Mouse (Mus musculus): ENCODE results near the gene Add1. TPM values are rescaled to one million over a fixed set of nuclear protein-coding genes. Genes with fewer than 3 reads are reported as not detected.

The Add1 gene
- polyA plus RNA-seq, 1 experiment: 163 TPM

- Histone ChIP-seq H3K4me3 (replicated peaks; ENCODE audit: control insufficient read depth, low read depth, low read length) (peak within 1 kb of the TSS; percentile 92), H3K4me1 (ENCODE audit: control insufficient read depth, insufficient read depth, low read length) (peaks cover 8% of the 10 kb centered on the region; the same call in 1 of the 2 replicates), H3K27ac (ENCODE audit: control insufficient read depth, insufficient read depth, low read depth, low read length, poor library complexity) (peak within 1 kb of the TSS; percentile 65)
- under 1% methylated on average over 48 of the region's 48 CpGs for WGBS
- TF ChIP-seq POLR2A (IDR thresholded peaks at IDR 0.05; ENCODE audit: borderline replicate concordance, control insufficient read depth, low read depth, low read length): peak; percentile 72
- peak; percentile 40; the same call in 1 of the 2 replicates for TF ChIP-seq CTCF (IDR thresholded peaks at IDR 0.05; ENCODE audit: control insufficient read depth, insufficient read depth, low read length)
These were observed 63.2 kb downstream of the Add1 start, which contains the start of gene Mfsd10 for GRCm38 (mm10) chr5:34636481-34637287. Gene Mfsd10 (minus strand): TSS chr5:34637212.

- H3K4me1 ChIP-seq (ENCODE audit: control insufficient read depth, insufficient read depth, low read length): peaks cover 8% of the 10 kb centered on the region; the same call in 1 of the 2 replicates
- no peak overlapping the region for H3K4me3 ChIP-seq (replicated peaks; ENCODE audit: control insufficient read depth, low read depth, low read length)
- 36% methylated on average over 7 of the region's 7 CpGs for WGBS
- H3K27ac ChIP-seq (ENCODE audit: control insufficient read depth, insufficient read depth, low read depth, low read length, poor library complexity): no peak overlapping the region; the same call in 1 of the 2 replicates
- TF ChIP-seq POLR2A (IDR thresholded peaks at IDR 0.05; ENCODE audit: borderline replicate concordance, control insufficient read depth, low read depth, low read length): no peak
- TF ChIP-seq CTCF (IDR thresholded peaks at IDR 0.05; ENCODE audit: control insufficient read depth, insufficient read depth, low read length): no peak
These were observed 64.2 kb downstream of the Add1 start for GRCm38 (mm10) chr5:34637591-34638156.

GRCm38 (mm10) chr5:34641991-34642390, 68.5 kb downstream of the Add1 start:
- Histone ChIP-seq H3K4me1 (ENCODE audit: control insufficient read depth, insufficient read depth, low read length) (peaks cover 5% of the 10 kb centered on the region; the same call in 1 of the 2 replicates), H3K27ac (ENCODE audit: control insufficient read depth, insufficient read depth, low read depth, low read length, poor library complexity) (no peak overlapping the region), H3K4me3 (replicated peaks; ENCODE audit: control insufficient read depth, low read depth, low read length) (no peak overlapping the region)
- 84% methylated on average over 3 of the region's 3 CpGs for WGBS
- no peak for TF ChIP-seq CTCF (IDR thresholded peaks at IDR 0.05; ENCODE audit: control insufficient read depth, insufficient read depth, low read length)
- TF ChIP-seq POLR2A (IDR thresholded peaks at IDR 0.05; ENCODE audit: borderline replicate concordance, control insufficient read depth, low read depth, low read length): no peak

- 59% methylated on average over 5 of the region's 5 CpGs for WGBS
- no peak overlapping the region for H3K27ac ChIP-seq (ENCODE audit: control insufficient read depth, insufficient read depth, low read depth, low read length, poor library complexity)
- TF ChIP-seq CTCF (IDR thresholded peaks at IDR 0.05; ENCODE audit: control insufficient read depth, insufficient read depth, low read length): peak; percentile 63
- TF ChIP-seq POLR2A (IDR thresholded peaks at IDR 0.05; ENCODE audit: borderline replicate concordance, control insufficient read depth, low read depth, low read length): no peak
- peaks cover 2% of the 10 kb centered on the region; the same call in 1 of the 2 replicates for H3K4me1 ChIP-seq (ENCODE audit: control insufficient read depth, insufficient read depth, low read length)
- no peak overlapping the region for H3K4me3 ChIP-seq (replicated peaks; ENCODE audit: control insufficient read depth, low read depth, low read length)
These were observed 69.5 kb downstream of the Add1 start for GRCm38 (mm10) chr5:34642932-34643331.

- no peaks in the 10 kb centered on the region for H3K4me1 ChIP-seq (ENCODE audit: control insufficient read depth, insufficient read depth, low read length)
- no peak overlapping the region for H3K27ac ChIP-seq (ENCODE audit: control insufficient read depth, insufficient read depth, low read depth, low read length, poor library complexity)
- 46% methylated on average over 4 of the region's 4 CpGs for WGBS
- TF ChIP-seq POLR2A (IDR thresholded peaks at IDR 0.05; ENCODE audit: borderline replicate concordance, control insufficient read depth, low read depth, low read length) (no peak), CTCF (IDR thresholded peaks at IDR 0.05; ENCODE audit: control insufficient read depth, insufficient read depth, low read length) (peak; percentile 87)
- H3K4me3 ChIP-seq (replicated peaks; ENCODE audit: control insufficient read depth, low read depth, low read length): no peak overlapping the region
These were observed 74.1 kb downstream of the Add1 start for GRCm38 (mm10) chr5:34647581-34647980.

GRCm38 (mm10) chr5:34652961-34653360, 79.5 kb downstream of the Add1 start:
- no peaks in the 10 kb centered on the region for H3K4me1 ChIP-seq (ENCODE audit: control insufficient read depth, insufficient read depth, low read length)
- TF ChIP-seq CTCF (IDR thresholded peaks at IDR 0.05; ENCODE audit: control insufficient read depth, insufficient read depth, low read length) (no peak), POLR2A (IDR thresholded peaks at IDR 0.05; ENCODE audit: borderline replicate concordance, control insufficient read depth, low read depth, low read length) (no peak)
- H3K4me3 ChIP-seq (replicated peaks; ENCODE audit: control insufficient read depth, low read depth, low read length): no peak overlapping the region
- WGBS: 60% methylated on average over 5 of the region's 5 CpGs
- no peak overlapping the region for H3K27ac ChIP-seq (ENCODE audit: control insufficient read depth, insufficient read depth, low read depth, low read length, poor library complexity)

- 87% methylated on average over 9 of the region's 9 CpGs for WGBS
- Histone ChIP-seq H3K27ac (ENCODE audit: control insufficient read depth, insufficient read depth, low read depth, low read length, poor library complexity) (no peak overlapping the region), H3K4me3 (replicated peaks; ENCODE audit: control insufficient read depth, low read depth, low read length) (no peak overlapping the region), H3K4me1 (ENCODE audit: control insufficient read depth, insufficient read depth, low read length) (no peaks in the 10 kb centered on the region)
- no peak for TF ChIP-seq CTCF (IDR thresholded peaks at IDR 0.05; ENCODE audit: control insufficient read depth, insufficient read depth, low read length)
- no peak for TF ChIP-seq POLR2A (IDR thresholded peaks at IDR 0.05; ENCODE audit: borderline replicate concordance, control insufficient read depth, low read depth, low read length)
These were observed 81.4 kb downstream of the Add1 start for GRCm38 (mm10) chr5:34654881-34655280.

GRCm38 (mm10) chr5:34657556-34657955, 84.1 kb downstream of the Add1 start:
- no peaks in the 10 kb centered on the region; the same call in 1 of the 2 replicates for H3K4me1 ChIP-seq (ENCODE audit: control insufficient read depth, insufficient read depth, low read length)
- no peak overlapping the region for H3K27ac ChIP-seq (ENCODE audit: control insufficient read depth, insufficient read depth, low read depth, low read length, poor library complexity)
- WGBS: 90% methylated on average over 8 of the region's 8 CpGs
- H3K4me3 ChIP-seq (replicated peaks; ENCODE audit: control insufficient read depth, low read depth, low read length): no peak overlapping the region
- TF ChIP-seq CTCF (IDR thresholded peaks at IDR 0.05; ENCODE audit: control insufficient read depth, insufficient read depth, low read length): no peak
